Comparison of ENCODE assay signal across 3 mouse cellular contexts in the genomic region with DNA sequence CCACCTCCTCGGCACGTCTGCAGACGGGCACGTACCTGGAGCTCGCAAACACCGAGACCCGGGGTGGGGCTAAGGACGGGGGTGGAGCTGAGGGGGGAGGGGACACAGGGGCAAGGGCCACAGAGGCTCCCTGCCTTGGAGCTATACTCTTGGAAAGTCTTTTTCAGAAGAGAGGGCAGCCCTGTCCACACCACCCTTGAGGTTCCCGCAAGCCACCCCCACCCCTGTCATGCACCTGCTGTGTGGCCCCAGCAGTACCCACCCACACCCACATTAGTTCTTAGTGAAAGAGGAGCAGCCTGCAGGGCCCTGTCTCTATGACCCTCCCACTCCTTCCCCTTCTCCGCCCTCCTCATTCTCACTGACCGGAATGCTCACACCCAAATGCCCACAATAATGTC.
TF ChIP-seq lines count a peak whose summit lies in the region.

No protein-coding gene starts in this region.

TF ChIP-seq in CH12.LX, 34 proteins besides CTCF, POLR2A, EP300 and RAD21 (continued from another document):
- no peak for TF ChIP-seq JUND (conservative IDR thresholded peaks at IDR 0.05; ENCODE audit: low read depth, low read length)
- no peak for TF ChIP-seq JUN (IDR thresholded peaks at IDR 0.05; ENCODE audit: insufficient read depth, low read depth, low read length)
- TF ChIP-seq SIN3A (IDR thresholded peaks at IDR 0.05; ENCODE audit: low read length): no peak
- TF ChIP-seq ETS1 (conservative IDR thresholded peaks at IDR 0.05; ENCODE audit: low read depth, low read length): no peak
- TF ChIP-seq CHD2 (IDR thresholded peaks at IDR 0.05; ENCODE audit: low read length): no peak
- no peak for TF ChIP-seq CHD1 (IDR thresholded peaks at IDR 0.05; ENCODE audit: low read depth, low read length)
- TF ChIP-seq HCFC1 (IDR thresholded peaks at IDR 0.05; ENCODE audit: low read depth, low read length): no peak
- no peak for TF ChIP-seq NELFE (IDR thresholded peaks at IDR 0.05; ENCODE audit: low read depth, low read length)
- no peak for TF ChIP-seq NRF1 (IDR thresholded peaks at IDR 0.05; ENCODE audit: low read depth, low read length)
- no peak for TF ChIP-seq ZC3H11A (IDR thresholded peaks at IDR 0.05; ENCODE audit: low read depth, low read length)
- no peak for TF ChIP-seq TCF12 (IDR thresholded peaks at IDR 0.05; ENCODE audit: low read depth, low read length)
- no peak for TF ChIP-seq ZNF384 (IDR thresholded peaks at IDR 0.05; ENCODE audit: low read depth, low read length)
- TF ChIP-seq SMC3 (IDR thresholded peaks at IDR 0.05; ENCODE audit: low read depth, low read length): no peak

TF ChIP-seq in ES-E14, 5 proteins besides CTCF, POLR2A, EP300 and RAD21 (continued from another document):
- TF ChIP-seq CHD2 (IDR thresholded peaks at IDR 0.05; ENCODE audit: low read depth, low read length): no peak
- TF ChIP-seq HCFC1 (IDR thresholded peaks at IDR 0.05; ENCODE audit: borderline replicate concordance, insufficient read depth, low read length): no peak
- no peak for TF ChIP-seq ZC3H11A (IDR thresholded peaks at IDR 0.05; ENCODE audit: borderline replicate concordance, low read depth, low read length)

TF ChIP-seq in myocyte, 11 proteins besides CTCF, POLR2A, EP300 and RAD21 (continued from another document):
- TF ChIP-seq MYOG (IDR thresholded peaks at IDR 0.05; ENCODE audit: control insufficient read depth in 1 of 3, insufficient read depth in 1 of 3, insufficient read length in 2 of 3, low read depth in 2 of 3): peak in 1 of 3 experiments; percentile 62
- TF ChIP-seq MYOD1 (IDR thresholded peaks at IDR 0.05; ENCODE audit: control insufficient read depth in 1 of 3, insufficient read length in 2 of 3, low read depth in 2 of 3): peak in 1 of 3 experiments; percentile 69
- no peak for TF ChIP-seq POLR2AphosphoS2 (IDR thresholded peaks at IDR 0.05; ENCODE audit: insufficient read length, low read depth)
- TF ChIP-seq SRF (IDR thresholded peaks at IDR 0.05; ENCODE audit: control insufficient read depth, insufficient read length, low read depth): no peak
- no peak for TF ChIP-seq E2F4 (IDR thresholded peaks at IDR 0.05; ENCODE audit: insufficient read depth)
- no peak for TF ChIP-seq TCF3 (IDR thresholded peaks at IDR 0.05; ENCODE audit: insufficient read length, low read depth)
- TF ChIP-seq TCF12 (IDR thresholded peaks at IDR 0.05; ENCODE audit: insufficient read depth, poor library complexity, severe bottlenecking): no peak
- no peak for TF ChIP-seq MAX (IDR thresholded peaks at IDR 0.05; ENCODE audit: low read depth)
- no peak for TF ChIP-seq REST (IDR thresholded peaks at IDR 0.05; ENCODE audit: insufficient read depth, insufficient read length)
